Mouse (Mus musculus): ENCODE results near the gene Simc1.

DNA sequence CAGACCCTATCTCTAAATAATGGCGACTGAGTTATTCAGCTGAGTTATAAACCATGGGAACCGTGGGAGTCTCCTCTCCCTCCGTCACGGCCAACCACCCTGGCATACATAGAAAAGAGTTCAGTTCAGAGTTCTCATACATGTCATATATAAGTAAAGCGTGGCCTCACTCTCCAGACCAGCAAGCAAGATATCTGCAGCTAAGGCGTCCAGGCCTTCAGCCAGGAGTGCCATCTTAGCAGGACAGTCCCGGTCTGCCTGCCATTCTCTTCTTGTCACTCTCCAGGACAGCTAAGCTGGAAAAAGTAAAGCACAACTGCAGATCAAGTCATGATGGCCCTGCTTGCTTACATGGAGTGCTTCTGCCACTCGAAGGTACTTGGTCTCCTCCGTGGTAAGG, 52.6 kb downstream of the Simc1 start:
- TF ChIP-seq CTCF (IDR thresholded peaks at IDR 0.05; ENCODE audit: extremely low read depth, insufficient read depth, low read length) (no peak), POLR2A (IDR thresholded peaks at IDR 0.05; ENCODE audit: extremely low read depth, insufficient read depth, low read length) (no peak)
